Mouse (Mus musculus): Measurements from ENCODE around the gene Mmp7.

Gene Mmp7

GRCm38 (mm10) chr9:7744156-7744555, 52.3 kb downstream of the Mmp7 start:
- no peak for DNase-seq (ENCODE audit: low spot score in 2 of 2)

GRCm38 (mm10) chr9:7748881-7749280, 57.0 kb downstream of the Mmp7 start:
- DNase-seq (ENCODE audit: low spot score in 2 of 2): no peak
